Mouse (Mus musculus) cerebellum, postnatal 4 days (tissue): Measurements from ENCODE around the gene Rassf1.

ENCODE experiments used
- DNase-seq, 2 experiments: peaks; one replicate each; pipeline ENCODE4 v3.0.0; 2022; ENCODE audit warnings: low spot score in 2 of 2, mixed read lengths in 1 of 2

The Rassf1 gene

GRCm38 (mm10) chr9:107551117-107551889 lies at the start of gene Rassf1:
Rassf1 (plus strand) TSS chr9:107551555.
- no peak for DNase-seq

- no peak for DNase-seq
Measured at GRCm38 (mm10) chr9:107502131-107502846, 49.1 kb upstream of the Rassf1 start.

- DNase-seq, result peak in 1 of 2 experiments; percentile 45
Measured at GRCm38 (mm10) chr9:107504662-107505537, 46.5 kb upstream of the Rassf1 start.

DNA sequence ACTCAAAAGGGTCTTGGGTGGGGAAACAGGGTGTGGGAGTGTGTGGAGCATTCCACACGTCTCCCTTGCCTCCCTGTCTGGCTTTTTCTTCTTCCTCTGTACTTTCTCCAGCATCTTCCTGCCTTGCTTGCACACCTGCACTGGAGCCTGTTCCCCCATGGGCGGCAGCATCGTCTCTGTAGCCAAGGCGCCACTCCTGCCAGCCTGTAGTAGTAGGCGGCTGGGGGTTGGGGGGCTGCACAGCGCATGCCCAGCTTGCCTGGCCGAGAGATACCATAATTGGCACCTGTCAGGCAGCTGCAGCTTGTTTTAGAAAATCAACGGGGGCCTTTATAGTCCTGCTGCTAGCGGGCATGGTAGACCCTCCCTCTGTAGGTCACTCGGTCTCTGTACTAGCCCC lies 43.1 kb upstream of the Rassf1 start:
- DNase-seq, result no peak

DNA sequence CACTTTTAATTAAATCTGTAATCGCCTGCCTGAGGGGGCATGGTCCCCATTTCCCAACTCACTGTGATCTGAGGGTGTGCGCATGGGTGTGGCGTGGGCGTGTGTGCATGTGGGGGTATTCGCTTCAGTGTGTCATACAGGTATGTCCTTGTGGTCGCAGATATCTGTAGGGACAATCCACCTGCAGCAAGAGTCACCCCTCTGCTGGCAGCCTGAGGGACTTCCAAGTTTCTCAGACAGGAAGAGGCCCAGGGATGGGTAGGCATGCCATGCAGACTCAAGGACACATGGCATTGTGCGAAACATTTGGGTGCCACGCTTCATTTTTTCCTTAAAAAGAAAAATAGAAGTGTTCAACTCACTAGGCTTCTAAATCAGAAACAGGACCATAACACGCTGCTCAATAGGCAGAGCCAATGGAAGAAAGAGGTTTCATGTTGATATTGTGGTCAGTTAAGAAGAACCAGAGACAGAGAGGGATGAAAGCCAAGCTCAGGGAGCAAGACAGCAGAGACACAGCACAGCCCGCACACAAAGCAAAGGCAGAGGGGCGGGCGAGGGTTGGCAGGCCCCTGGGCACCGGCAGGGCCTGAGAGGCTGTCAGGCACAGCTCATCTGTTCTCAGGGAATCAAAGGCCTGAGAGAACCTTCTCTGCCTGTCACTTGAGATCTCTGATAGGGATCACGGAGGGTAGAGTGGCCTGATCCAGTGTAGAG lies 40.8 kb upstream of the Rassf1 start:
- DNase-seq, result no peak

DNA sequence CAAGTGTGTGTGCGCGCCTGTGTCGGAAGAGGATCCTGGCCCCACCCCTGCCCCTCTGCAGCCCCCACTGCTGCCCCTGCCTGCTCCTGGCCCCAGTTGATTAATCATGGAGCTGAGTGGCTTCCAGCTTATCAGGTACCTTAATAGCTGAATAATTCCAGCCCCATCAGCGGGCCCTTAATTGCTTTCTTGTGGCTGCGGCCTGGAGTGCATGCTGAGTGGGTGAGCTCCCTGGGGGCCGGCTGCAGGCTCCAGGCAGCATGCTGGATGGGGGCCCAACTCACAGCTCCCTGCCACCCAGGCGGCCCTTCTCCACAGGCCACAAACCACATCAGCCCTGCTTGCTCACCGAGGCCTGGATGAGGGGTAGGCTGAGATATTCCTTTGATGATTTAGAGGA lies 39.9 kb upstream of the Rassf1 start:
- no peak for DNase-seq

DNA sequence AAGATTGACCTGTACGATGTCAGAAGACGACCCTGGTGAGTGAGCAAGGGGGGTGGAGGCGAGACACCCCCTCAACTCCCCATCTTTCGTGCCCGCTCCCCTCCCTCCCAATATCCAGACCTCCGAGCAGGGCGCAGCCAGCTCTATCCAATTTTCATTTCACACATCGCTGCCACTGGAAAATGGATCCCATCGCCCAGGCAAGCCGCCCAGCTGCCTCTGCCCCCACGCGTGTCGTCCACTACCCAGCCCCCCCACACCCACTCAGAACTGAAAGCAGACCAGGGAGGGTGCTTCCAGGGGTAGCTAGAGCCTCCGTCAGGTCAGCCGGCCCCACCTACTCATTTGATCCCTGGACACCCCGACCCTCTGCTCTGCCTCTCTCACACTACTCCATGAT lies 39.0 kb upstream of the Rassf1 start:
- DNase-seq, result no peak

- peak; percentile 91 to 95 for DNase-seq
Measured at GRCm38 (mm10) chr9:107514303-107514955, 36.9 kb upstream of the Rassf1 start.

DNA sequence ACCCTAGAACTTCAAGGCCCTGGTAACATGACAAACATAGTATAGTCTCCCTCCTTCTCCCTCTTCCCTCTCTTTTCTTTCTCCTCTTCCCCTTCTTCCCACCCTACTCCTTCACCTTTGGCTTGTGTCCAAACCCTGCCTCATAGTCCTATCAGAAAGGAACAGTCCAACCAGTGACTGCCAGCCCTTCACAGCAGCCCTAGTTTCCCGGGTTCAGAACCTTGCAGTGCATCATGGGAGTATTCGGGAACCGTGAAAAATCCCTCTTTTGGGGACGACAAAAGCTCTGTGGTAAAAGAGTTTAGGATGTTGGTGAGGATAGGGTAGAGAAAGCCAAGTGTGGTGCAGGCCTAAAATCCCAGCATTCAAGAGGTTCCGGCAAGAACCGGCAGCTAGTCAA lies 31.0 kb upstream of the Rassf1 start:
- DNase-seq, result no peak

DNA sequence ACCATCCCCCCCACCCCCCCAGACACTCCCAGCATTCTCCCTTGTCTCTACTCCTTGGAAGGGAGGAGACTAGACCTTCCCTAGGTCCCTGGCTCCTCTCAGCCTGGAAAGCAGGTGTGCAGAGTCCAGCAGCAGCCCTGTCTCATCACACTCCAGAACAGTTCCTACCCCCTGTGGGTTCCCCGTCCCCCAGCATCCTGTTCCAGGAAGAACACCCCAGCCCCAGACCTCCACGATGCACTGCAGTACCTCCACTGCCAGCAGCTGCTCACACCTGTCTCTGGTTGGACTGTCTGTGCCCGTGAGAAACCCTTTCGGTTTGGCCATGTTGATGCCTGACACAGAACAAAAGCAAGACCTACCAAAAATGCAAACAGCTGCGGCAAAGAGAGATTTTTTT lies 30.2 kb upstream of the Rassf1 start:
- DNase-seq, result no peak

GRCm38 (mm10) chr9:107521711-107522399 lies 29.5 kb upstream of the Rassf1 start:
- no peak for DNase-seq

- DNase-seq, result no peak
Measured at GRCm38 (mm10) chr9:107522400-107522711, 29.0 kb upstream of the Rassf1 start.

DNA sequence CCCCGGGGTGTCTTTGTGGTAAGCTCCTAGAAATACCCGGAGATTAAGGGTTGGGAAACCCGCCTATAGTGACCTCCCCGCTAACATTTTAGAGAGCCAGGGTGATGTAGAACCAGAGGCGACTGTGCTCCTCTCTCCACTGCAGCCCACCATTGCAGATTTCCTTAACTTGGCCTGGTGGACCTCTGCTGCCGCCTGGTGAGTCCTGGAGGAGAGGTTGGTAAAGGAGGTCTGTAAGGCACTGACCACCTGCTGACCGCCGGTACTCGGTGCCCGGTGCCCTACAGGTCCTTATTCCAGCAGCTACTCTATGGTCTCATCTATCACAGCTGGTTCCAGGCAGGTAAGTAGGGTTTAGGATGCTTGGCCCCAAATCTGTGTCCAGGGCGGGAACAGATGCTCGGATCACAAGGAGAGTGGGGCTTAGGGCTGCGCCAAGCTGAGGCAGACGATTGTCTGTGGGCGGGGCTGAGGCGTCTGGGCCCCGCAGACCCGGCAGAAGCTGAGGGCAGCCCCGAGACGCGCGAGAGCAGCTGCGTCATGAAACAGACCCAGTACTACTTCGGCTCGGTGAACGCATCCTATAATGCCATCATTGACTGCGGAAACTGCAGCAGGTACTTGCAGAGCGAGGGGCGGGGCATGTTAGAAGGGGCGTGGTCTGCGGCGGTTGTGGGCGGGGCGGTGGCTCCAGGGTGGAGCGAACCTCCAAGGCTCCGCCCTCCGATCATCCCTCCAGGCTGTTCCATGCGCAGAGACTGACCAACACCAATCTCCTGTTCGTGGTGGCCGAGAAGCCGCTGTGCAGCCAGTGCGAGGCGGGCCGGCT lies 24.9 kb upstream of the Rassf1 start:
- DNase-seq, result peak; percentile 72 to 79

DNA sequence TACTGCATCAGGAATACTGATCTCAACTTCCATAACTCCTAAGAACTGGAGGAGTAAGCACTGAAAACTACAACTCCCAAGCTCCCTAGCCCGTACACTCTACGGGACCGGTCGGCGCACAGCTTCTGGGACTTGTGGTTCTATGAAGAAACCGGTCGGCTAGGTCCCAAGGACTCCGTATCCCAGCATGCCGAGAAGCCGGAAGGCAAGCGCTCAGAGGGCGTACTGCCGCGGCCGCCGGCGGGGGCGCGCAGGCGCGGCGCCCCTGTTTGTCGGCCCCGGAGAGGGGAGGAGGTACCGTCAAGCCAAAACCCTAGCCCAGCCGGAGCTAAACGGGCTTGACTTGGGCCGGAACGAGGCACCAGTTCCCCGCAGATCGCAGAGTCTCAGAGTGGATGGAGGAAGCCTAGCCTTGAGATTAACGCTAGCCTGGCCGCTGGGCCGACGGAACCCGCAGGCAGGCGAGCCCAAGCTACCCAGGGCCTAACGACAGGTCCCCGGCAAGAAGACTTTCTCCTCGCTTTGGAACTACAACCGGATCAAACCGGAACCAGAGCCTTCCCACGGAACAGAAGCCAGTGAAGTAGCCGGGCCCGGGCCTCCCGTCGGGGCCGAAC lies 17.5 kb upstream of the Rassf1 start, which contains the start of gene Tmem115:
Tmem115 (plus strand) TSS at position 155 of the 617 bp plus-strand sequence.
- peak; percentile 75 to 89 for DNase-seq

DNA sequence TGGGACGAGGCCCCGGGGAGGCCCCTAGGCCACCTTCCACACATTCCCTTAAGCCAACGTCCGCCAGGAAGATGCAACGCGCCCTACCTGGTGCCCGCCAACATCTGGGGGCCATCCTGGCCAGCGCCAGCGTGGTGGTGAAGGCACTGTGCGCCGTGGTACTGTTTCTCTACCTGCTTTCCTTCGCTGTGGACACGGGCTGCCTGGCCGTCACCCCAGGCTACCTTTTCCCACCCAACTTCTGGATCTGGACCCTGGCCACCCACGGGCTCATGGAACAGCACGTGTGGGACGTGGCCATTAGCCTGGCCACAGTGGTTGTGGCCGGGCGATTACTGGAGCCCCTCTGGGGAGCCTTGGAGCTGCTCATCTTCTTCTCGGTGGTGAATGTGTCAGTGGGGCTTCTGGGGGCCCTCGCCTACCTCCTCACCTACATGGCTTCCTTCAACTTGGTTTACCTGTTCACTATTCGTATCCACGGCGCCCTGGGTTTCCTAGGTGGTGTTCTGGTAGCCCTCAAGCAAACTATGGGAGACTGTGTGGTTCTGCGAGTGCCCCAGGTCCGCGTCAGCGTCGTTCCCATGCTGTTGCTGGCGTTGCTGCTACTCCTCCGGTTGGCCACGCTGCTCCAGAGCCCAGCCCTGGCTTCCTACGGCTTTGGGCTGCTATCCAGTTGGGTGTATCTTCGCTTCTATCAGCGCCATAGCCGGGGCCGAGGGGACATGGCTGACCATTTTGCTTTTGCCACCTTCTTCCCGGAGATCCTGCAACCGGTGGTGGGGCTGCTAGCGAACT lies 16.8 kb upstream of the Rassf1 start:
- DNase-seq, result no peak

DNA sequence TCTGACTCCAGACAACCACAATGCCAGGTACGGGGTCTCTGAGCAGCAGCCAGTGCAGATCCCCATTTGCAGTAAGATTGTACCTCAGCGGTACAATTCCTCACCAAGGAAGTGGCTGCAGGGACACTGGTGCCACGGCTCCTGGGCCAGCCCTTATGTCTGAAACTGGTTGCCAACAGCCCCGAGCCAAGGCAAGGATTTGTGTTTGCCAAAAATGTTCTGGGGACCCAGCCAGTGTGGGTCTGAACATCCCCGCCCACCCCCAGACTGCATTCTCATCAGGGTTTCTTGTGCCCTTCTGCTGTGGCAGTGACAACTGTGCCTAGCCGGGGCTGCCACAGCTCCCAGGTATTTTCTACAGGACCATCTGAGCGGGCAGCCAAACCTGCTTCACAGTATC lies 13.1 kb upstream of the Rassf1 start:
- DNase-seq, result no peak

- DNase-seq, result no peak
Measured at GRCm38 (mm10) chr9:107538711-107539110, 12.6 kb upstream of the Rassf1 start.

- DNase-seq, result no peak
Measured at GRCm38 (mm10) chr9:107539940-107540339, 11.4 kb upstream of the Rassf1 start.
